Mouse (Mus musculus) gastrocnemius, postnatal 14 days (tissue): ENCODE results near the gene Osbpl2. TPM values are rescaled to one million over a fixed set of nuclear protein-coding genes. Genes with fewer than 3 reads are reported as not detected.
A peak's percentile ranks its signal among the peaks of the same experiment; 100 is the strongest.

ENCODE experiments used
- DNase-seq: peaks from one replicate; pipeline ENCODE4 v3.0.0; 2021; ENCODE audit warnings: mixed read lengths
- intact Hi-C: fragments of 180-260 bp; cut with DNase I; formaldehyde crosslinking; loops from one replicate; pipeline ENCODE4 v1.15.1; 2025; ENCODE audit warnings: low total_unique reads
- long read RNA-seq, 2 experiments: library from polyadenylated mRNA; stranded (forward); transcript quantifications; one replicate each; pipeline ENCODE4 v2.0.0; 2021
- total RNA-seq, 2 experiments: library from RNA; stranded (reverse); gene quantifications; 2 replicates each; pipeline ENCODE4 v1.2.3; 2021

Gene Osbpl2
- 10 to 100 TPM; 15.8 to 17.2 TPM for total RNA-seq
- long read RNA-seq, experiment 1, transcript Osbpl2-201 (14 exons, 2,805 nt): major isoform, 20 of 46 reads
- long read RNA-seq, experiment 1, partial matches to known transcripts: 18 of 46 reads
- long read RNA-seq, experiment 1, other reads (novel, unspliced or antisense): 8 of 46 reads
- long read RNA-seq, experiment 2, transcript Osbpl2-201 (14 exons, 2,805 nt): major isoform, 25 of 38 reads
- long read RNA-seq, experiment 2, partial matches to known transcripts: 3 of 38 reads
- long read RNA-seq, experiment 2, other reads (novel, unspliced or antisense): 9 of 38 reads

- peak; percentile 100 for DNase-seq
- intact Hi-C loops: no loop called here
Measured at GRCm38 (mm10) chr2:180118661-180119438, at the start of gene Osbpl2. Gene Osbpl2 (plus strand): TSS chr2:180119306.

GRCm38 (mm10) chr2:180069770-180070480, 49.2 kb upstream of the Osbpl2 start:
- intact Hi-C loops: no loop called here

GRCm38 (mm10) chr2:180070481-180071453, 48.3 kb upstream of the Osbpl2 start, which contains the start of gene Mtg2:
Gene Mtg2 (plus strand): TSS chr2:180070588.
- intact Hi-C loops: no loop called here
- DNase-seq: peak; percentile 95

More at GRCm38 (mm10) chr2:180069770-180070480, 49.2 kb upstream of the Osbpl2 start:
- DNase-seq: no peak

GRCm38 (mm10) chr2:180071671-180072070, 47.4 kb upstream of the Osbpl2 start:
- DNase-seq: no peak
- intact Hi-C loops: no loop called here

- DNase-seq: no peak
Measured at GRCm38 (mm10) chr2:180072886-180073285, 46.2 kb upstream of the Osbpl2 start.

GRCm38 (mm10) chr2:180077622-180078021, 41.5 kb upstream of the Osbpl2 start:
- intact Hi-C loops: no loop called here
- no peak for DNase-seq

More at GRCm38 (mm10) chr2:180072886-180073285, 46.2 kb upstream of the Osbpl2 start:
- intact Hi-C loops: no loop called here

GRCm38 (mm10) chr2:180080680-180081079, 38.4 kb upstream of the Osbpl2 start:
- intact Hi-C loops: loop anchor here (2.0 kb wide), 1 partner anchor 76 kb away; no protein-coding TSS in a partner anchor
- no peak for DNase-seq

- intact Hi-C loops: no loop called here
Measured at GRCm38 (mm10) chr2:180083063-180083462, 36.0 kb upstream of the Osbpl2 start.

GRCm38 (mm10) chr2:180084565-180084964, 34.5 kb upstream of the Osbpl2 start:
- no peak for DNase-seq
- intact Hi-C loops: no loop called here

More at GRCm38 (mm10) chr2:180083063-180083462, 36.0 kb upstream of the Osbpl2 start:
- no peak for DNase-seq

GRCm38 (mm10) chr2:180085926-180086636, 33.0 kb upstream of the Osbpl2 start:
- intact Hi-C loops: no loop called here
- no peak for DNase-seq

- intact Hi-C loops: no loop called here
- DNase-seq: no peak
Measured at GRCm38 (mm10) chr2:180086637-180087027, 32.5 kb upstream of the Osbpl2 start.

GRCm38 (mm10) chr2:180087472-180087871, 31.6 kb upstream of the Osbpl2 start:
- intact Hi-C loops: no loop called here
- no peak for DNase-seq

- intact Hi-C loops: no loop called here
- no peak for DNase-seq
Measured at GRCm38 (mm10) chr2:180090285-180090684, 28.8 kb upstream of the Osbpl2 start.

- intact Hi-C loops: no loop called here
- DNase-seq: no peak
Measured at GRCm38 (mm10) chr2:180095711-180096110, 23.4 kb upstream of the Osbpl2 start.

GRCm38 (mm10) chr2:180097585-180097984, 21.5 kb upstream of the Osbpl2 start:
- intact Hi-C loops: no loop called here
- no peak for DNase-seq

- intact Hi-C loops: no loop called here
- DNase-seq: no peak
Measured at GRCm38 (mm10) chr2:180098167-180098566, 20.9 kb upstream of the Osbpl2 start.

- intact Hi-C loops: no loop called here
- DNase-seq: no peak
Measured at GRCm38 (mm10) chr2:180099529-180099928, 19.6 kb upstream of the Osbpl2 start.
